Mouse (Mus musculus) CD4-positive, CD25-positive, alpha-beta regulatory T cell, adult 9 weeks (primary cell): ENCODE data around the gene Rubcn. TPM values are rescaled to one million over a fixed set of nuclear protein-coding genes. Genes with fewer than 3 reads are reported as not detected.

Source experiments
- polyA plus RNA-seq: library from polyadenylated mRNA; unstranded; fragments of 100-300 nt; shearing (Covaris generic); gene quantifications from one replicate; pipeline ENCODE4 v1.2.1, GENCODE M21; 2017

The Rubcn gene
- 22.4 TPM for polyA plus RNA-seq

GRCm38 (mm10) chr16:32877343-32878156 lies at the start of gene Rubcn, which contains the start of gene Fyttd1:
Gene Rubcn, minus strand, starts transcription at chr16:32877766.
Gene Fyttd1, plus strand, starts transcription at chr16:32877500.

GRCm38 (mm10) chr16:32913937-32914881 lies 36.6 kb upstream of the Rubcn start, which contains the start of gene Lrch3:
Gene Lrch3, plus strand, starts transcription at chr16:32914100.

GRCm38 (mm10) chr16:32810321-32810720 lies 67.2 kb downstream of the Rubcn start, which contains the start of gene Smbd1:
Gene Smbd1, minus strand, starts transcription at chr16:32810477.

GRCm38 (mm10) chr16:32797426-32797689 lies 80.2 kb downstream of the Rubcn start, which contains the start of gene Muc20:
Gene Muc20, minus strand, starts transcription at chr16:32797435.

Other genes starting within 250 kb of the Rubcn start
- 13.9 TPM for gene Tnk2, start 233.9 kb downstream of the Rubcn start, polyA plus RNA-seq
- gene Muc4, start 141.9 kb downstream of the Rubcn start, polyA plus RNA-seq = not detected
- gene Muc20, start 80.3 kb downstream of the Rubcn start, polyA plus RNA-seq = 0.27 TPM
- not detected for gene Smbd1, start 67.3 kb downstream of the Rubcn start, polyA plus RNA-seq
- 97.0 TPM for gene Fyttd1, start 266 bp downstream of the Rubcn start, polyA plus RNA-seq
- gene Lrch3, start 36.3 kb upstream of the Rubcn start, polyA plus RNA-seq = 67.8 TPM
- gene Iqcg, start 178.5 kb upstream of the Rubcn start, polyA plus RNA-seq = 0.53 TPM
- 1,016 TPM for gene Rpl35a, start 178.7 kb upstream of the Rubcn start, polyA plus RNA-seq
- gene Lmln, start 184.8 kb upstream of the Rubcn start, polyA plus RNA-seq = 0.26 TPM